ENCODE assay signal across 8 mouse cellular contexts in genomic region chr5:41708051-41708630, GRCm38 (mm10). TPM values are rescaled to one million over a fixed set of nuclear protein-coding genes. Genes with fewer than 3 reads are reported as not detected.
DNase-seq lines count a peak whose midpoint lies in the region; ATAC-seq and TF ChIP-seq lines count a peak whose summit lies in the region.

TSS of gene Rab28 (minus strand) at chr5:41708157.

- WGBS in hindbrain, embryonic 10.5 days, result under 1% methylated on average over 34 of the region's 34 CpGs
- WGBS in lung, postnatal 0 days, result under 1% methylated on average over 29 of the region's 34 CpGs

- peaks cover 12% of the 10 kb centered on the region for H3K4me1 ChIP-seq in hindbrain, embryonic 10.5 days (replicated peaks)
- 0 out of 2 replicates have a peak, but pooled peaks cover 4% of the 10 kb centered on the region for H3K4me1 ChIP-seq in lung, postnatal 0 days (ENCODE audit: insufficient read depth, low read depth, low read length)

- no peaks in the 10 kb centered on the region for H3K36me3 ChIP-seq in hindbrain, embryonic 10.5 days
- H3K36me3 ChIP-seq in lung, postnatal 0 days (ENCODE audit: insufficient read depth, low read length), result no peaks in the 10 kb centered on the region

- no peaks in the 10 kb centered on the region for H3K9me3 ChIP-seq in hindbrain, embryonic 10.5 days
- no peaks in the 10 kb centered on the region for H3K9me3 ChIP-seq in lung, postnatal 0 days (ENCODE audit: low read length)

- H3K9ac ChIP-seq in lung, postnatal 0 days (replicated peaks; ENCODE audit: low read depth), result peak within 1 kb of the TSS; percentile 73

- H3K4me2 ChIP-seq in lung, postnatal 0 days (replicated peaks; ENCODE audit: low read depth, low read length), result peak within 1 kb of the TSS; percentile 98

- H3K27ac ChIP-seq in hindbrain, embryonic 10.5 days, result peak within 1 kb of the TSS; percentile 97
- peak within 1 kb of the TSS; percentile 90 for H3K27ac ChIP-seq in lung, postnatal 0 days (ENCODE audit: low read length)

- peak; percentile 77 for TF ChIP-seq EP300 in lung, postnatal 0 days (IDR thresholded peaks at IDR 0.05)

- H3K4me3 ChIP-seq in hindbrain, embryonic 10.5 days, result peak within 1 kb of the TSS; percentile 95
- H3K4me3 ChIP-seq in lung, postnatal 0 days (ENCODE audit: low read depth, low read length), result peak within 1 kb of the TSS; percentile 91

- peak; percentile 94 for ATAC-seq in frontal cortex, adult (ENCODE audit: low TSS enrichment)
- peak; percentile 98 for ATAC-seq in lung, postnatal 0 days

- peak; percentile 98 for DNase-seq in MN1 (ENCODE audit: low spot score)
- peak; percentile 98 for DNase-seq in cerebellum, adult 9-10 months
- peak; percentile 95 for DNase-seq in hindbrain, embryonic 10.5 days (ENCODE audit: low spot score)
- peak; percentile 97 for DNase-seq in layer of hippocampus, adult 9-11 months
- peak; percentile 99 for DNase-seq in lung, postnatal 0 days (ENCODE audit: low spot score)
- peak; percentile 90 for DNase-seq in ovary, postnatal 14 days (ENCODE audit: low spot score)
- DNase-seq in thymus, postnatal 14 days, result peak; percentile 99

- no peak for TF ChIP-seq CTCF in lung, postnatal 0 days (IDR thresholded peaks at IDR 0.05)

- no peaks in the 10 kb centered on the region for H3K27me3 ChIP-seq in hindbrain, embryonic 10.5 days (ENCODE audit: insufficient read depth, poor library complexity, severe bottlenecking)
- no peaks in the 10 kb centered on the region for H3K27me3 ChIP-seq in lung, postnatal 0 days (replicated peaks; ENCODE audit: insufficient read depth, low read length)

RNA-seq across cellular contexts. Expression of gene Rab28, which starts in this region (rescaled TPM):
- polyA plus RNA-seq in hindbrain, embryonic 10.5 days (2016; fragmentation: Nextera tagmentation; extraction: Ambion mirVana), result 71.8 and 74.8 TPM in 2 replicates
- polyA plus RNA-seq in lung, postnatal 0 days (2015; fragmentation: Nextera tagmentation; extraction: Ambion mirVana), result 53.7 and 58.5 TPM in 2 replicates

Comparison
In these comparisons a context has a peak if more than half of its experiments do, and no peak if none do; other contexts are left out.
1. Peak in every context shown above with its lines: DNase-seq, ATAC-seq, H3K4me3 ChIP-seq and H3K27ac ChIP-seq.